Mouse (Mus musculus) forebrain, embryonic 10.5 days (tissue): ENCODE results near the gene Ak5. TPM values are rescaled to one million over a fixed set of nuclear protein-coding genes. Genes with fewer than 3 reads are reported as not detected.
A peak's percentile ranks its signal among the peaks of the same experiment; 100 is the strongest.

ENCODE experiments used
- DNase-seq: peaks from one replicate; pipeline ENCODE4 v3.0.0-alpha.2; 2017; ENCODE audit warnings: low spot score; ENCODE audit errors: extremely low spot score
- H3K27ac ChIP-seq: fragments of 300-500 bp; sonication (generic); 2 replicates; pipeline ENCODE4 v1.5.1; 2016; ENCODE audit warnings: mild to moderate bottlenecking
- H3K27me3 ChIP-seq: fragments of 300-500 bp; sonication (generic); 2 replicates; pipeline ENCODE4 v1.6.1; 2016; ENCODE audit warnings: mild to moderate bottlenecking; ENCODE audit not compliant: poor library complexity, severe bottlenecking
- H3K36me3 ChIP-seq: fragments of 300-500 bp; sonication (generic); replicated peaks from 2 replicates; pipeline ENCODE4 v1.6.1; 2016; ENCODE audit warnings: mild to moderate bottlenecking, moderate library complexity
- H3K4me1 ChIP-seq: fragments of 300-500 bp; sonication (generic); 2 replicates; pipeline ENCODE4 v1.6.1; 2016
- H3K4me3 ChIP-seq: fragments of 300-500 bp; sonication (generic); 2 replicates; pipeline ENCODE4 v1.5.1; 2016; ENCODE audit warnings: mild to moderate bottlenecking, moderate library complexity
- H3K9me3 ChIP-seq: fragments of 300-500 bp; sonication (generic); 2 replicates; pipeline ENCODE4 v1.6.1; 2016; ENCODE audit warnings: mild to moderate bottlenecking, moderate library complexity
- WGBS: fragments of 180-500 bp; shearing (Covaris S2); methylation state at CpG from one replicate; pipeline ENCODE4 v1.1.7; 2016; 5-methylcytosine and 5-hydroxymethylcytosine counted together
- polyA plus RNA-seq: library from polyadenylated mRNA; unstranded; fragments of >200 nt; fragmentation: Nextera tagmentation; extraction: Ambion mirVana; gene quantifications from 2 replicates; pipeline ENCODE4 v1.2.1, GENCODE M21; 2016

The Ak5 gene
- polyA plus RNA-seq, 1 experiment from 2014 or later: 0.41 TPM

- no peak overlapping the region for H3K27ac ChIP-seq
- no peaks in the 10 kb centered on the region for H3K27me3 ChIP-seq
- H3K4me1 ChIP-seq: no peaks in the 10 kb centered on the region
- no peaks in the 10 kb centered on the region for H3K36me3 ChIP-seq
- H3K4me3 ChIP-seq: no peak overlapping the region
- DNase-seq: no peak
- H3K9me3 ChIP-seq: no peaks in the 10 kb centered on the region
- 93% methylated on average over 5 of the region's 5 CpGs for WGBS
These were observed 20.4 kb upstream of the Ak5 start for GRCm38 (mm10) chr3:152688532-152688931.

GRCm38 (mm10) chr3:152674663-152675062 is 6.5 kb upstream of the Ak5 start:
- DNase-seq: no peak
- peaks cover 8% of the 10 kb centered on the region for H3K4me1 ChIP-seq
- 83% methylated on average over 6 of the region's 6 CpGs for WGBS
- H3K4me3 ChIP-seq: no peak overlapping the region
- H3K36me3 ChIP-seq: no peaks in the 10 kb centered on the region
- H3K27ac ChIP-seq: no peak overlapping the region
- peaks cover 14% of the 10 kb centered on the region for H3K27me3 ChIP-seq
- no peaks in the 10 kb centered on the region for H3K9me3 ChIP-seq

- Histone ChIP-seq H3K36me3 (no peaks in the 10 kb centered on the region), H3K4me1 (peaks cover 15% of the 10 kb centered on the region), H3K27me3 (peaks cover 60% of the 10 kb centered on the region), H3K4me3 (no peak overlapping the region), H3K27ac (no peak overlapping the region), H3K9me3 (no peaks in the 10 kb centered on the region)
- no peak for DNase-seq
- WGBS: 90% methylated on average over 3 of the region's 3 CpGs
These were observed 1.6 kb upstream of the Ak5 start for GRCm38 (mm10) chr3:152669783-152670182.

- Histone ChIP-seq H3K4me1 (peaks cover 15% of the 10 kb centered on the region), H3K4me3 (no peak overlapping the region), H3K36me3 (no peaks in the 10 kb centered on the region), H3K27ac (no peak overlapping the region), H3K27me3 (peaks cover 65% of the 10 kb centered on the region), H3K9me3 (no peaks in the 10 kb centered on the region)
- DNase-seq: no peak
- 75% methylated on average over 2 of the region's 2 CpGs for WGBS
These were observed 633 bp upstream of the Ak5 start for GRCm38 (mm10) chr3:152668793-152669192.

- H3K27me3 ChIP-seq: peaks cover 65% of the 10 kb centered on the region
- H3K9me3 ChIP-seq: no peaks in the 10 kb centered on the region
- H3K36me3 ChIP-seq: no peaks in the 10 kb centered on the region
- under 1% methylated on average over 75 of the region's 82 CpGs for WGBS
- peaks cover 15% of the 10 kb centered on the region for H3K4me1 ChIP-seq
- H3K27ac ChIP-seq: peak overlapping the region; percentile 73
- peak; percentile 46 for DNase-seq
- H3K4me3 ChIP-seq: peak overlapping the region; percentile 68
These were observed 576 bp downstream of the Ak5 start for GRCm38 (mm10) chr3:152667356-152668211.

GRCm38 (mm10) chr3:152666991-152667355 is 1.2 kb downstream of the Ak5 start:
- H3K27ac ChIP-seq: no peak overlapping the region
- DNase-seq: peak; percentile 40
- peaks cover 15% of the 10 kb centered on the region for H3K4me1 ChIP-seq
- 0% methylated on average over 16 of the region's 16 CpGs for WGBS
- H3K9me3 ChIP-seq: no peaks in the 10 kb centered on the region
- H3K27me3 ChIP-seq: peaks cover 59% of the 10 kb centered on the region
- H3K36me3 ChIP-seq: no peaks in the 10 kb centered on the region
- peak overlapping the region; percentile 68 for H3K4me3 ChIP-seq

GRCm38 (mm10) chr3:152658592-152658991 is 9.6 kb downstream of the Ak5 start:
- H3K36me3 ChIP-seq: no peaks in the 10 kb centered on the region
- DNase-seq: no peak
- H3K27me3 ChIP-seq: no peaks in the 10 kb centered on the region
- no peak overlapping the region for H3K27ac ChIP-seq
- 90% methylated on average over 2 of the region's 2 CpGs for WGBS
- H3K9me3 ChIP-seq: no peaks in the 10 kb centered on the region
- H3K4me3 ChIP-seq: no peak overlapping the region
- no peaks in the 10 kb centered on the region for H3K4me1 ChIP-seq

- 78% methylated on average over 2 of the region's 2 CpGs for WGBS
- H3K27me3 ChIP-seq: no peaks in the 10 kb centered on the region
- H3K9me3 ChIP-seq: no peaks in the 10 kb centered on the region
- no peaks in the 10 kb centered on the region for H3K4me1 ChIP-seq
- DNase-seq: no peak
- H3K27ac ChIP-seq: no peak overlapping the region
- H3K36me3 ChIP-seq: no peaks in the 10 kb centered on the region
- no peak overlapping the region for H3K4me3 ChIP-seq
These were observed 16.2 kb downstream of the Ak5 start for GRCm38 (mm10) chr3:152651991-152652390.

- DNase-seq: no peak
- H3K27me3 ChIP-seq: no peaks in the 10 kb centered on the region
- H3K36me3 ChIP-seq: no peaks in the 10 kb centered on the region
- 93% methylated on average over 5 of the region's 5 CpGs for WGBS
- no peaks in the 10 kb centered on the region for H3K9me3 ChIP-seq
- no peaks in the 10 kb centered on the region for H3K4me1 ChIP-seq
- H3K4me3 ChIP-seq: no peak overlapping the region
- no peak overlapping the region for H3K27ac ChIP-seq
These were observed 23.6 kb downstream of the Ak5 start for GRCm38 (mm10) chr3:152644610-152645009.

- no peak for DNase-seq
- 80% methylated on average over 10 of the region's 10 CpGs for WGBS
- H3K4me1 ChIP-seq: peaks cover 10% of the 10 kb centered on the region
- H3K36me3 ChIP-seq: no peaks in the 10 kb centered on the region
- no peak overlapping the region for H3K27ac ChIP-seq
- H3K27me3 ChIP-seq: no peaks in the 10 kb centered on the region
- no peak overlapping the region for H3K4me3 ChIP-seq
- no peaks in the 10 kb centered on the region for H3K9me3 ChIP-seq
These were observed 42.9 kb downstream of the Ak5 start for GRCm38 (mm10) chr3:152625061-152625820.

GRCm38 (mm10) chr3:152620534-152620933 is 47.6 kb downstream of the Ak5 start:
- H3K9me3 ChIP-seq: no peaks in the 10 kb centered on the region
- H3K36me3 ChIP-seq: no peaks in the 10 kb centered on the region
- DNase-seq: no peak
- H3K4me1 ChIP-seq: peaks cover 17% of the 10 kb centered on the region
- no peaks in the 10 kb centered on the region for H3K27me3 ChIP-seq
- peak overlapping the region; percentile 5; the same call in 1 of the 2 replicates for H3K4me3 ChIP-seq
- WGBS: 45% methylated on average over 11 of the region's 11 CpGs
- no peak overlapping the region for H3K27ac ChIP-seq

- no peaks in the 10 kb centered on the region for H3K27me3 ChIP-seq
- H3K9me3 ChIP-seq: no peaks in the 10 kb centered on the region
- no peaks in the 10 kb centered on the region for H3K36me3 ChIP-seq
- peak overlapping the region; percentile 5; the same call in 1 of the 2 replicates for H3K4me3 ChIP-seq
- DNase-seq: no peak
- peaks cover 17% of the 10 kb centered on the region for H3K4me1 ChIP-seq
- WGBS: 79% methylated on average over 11 of the region's 11 CpGs
- H3K27ac ChIP-seq: no peak overlapping the region
These were observed 48.1 kb downstream of the Ak5 start for GRCm38 (mm10) chr3:152620058-152620457.

GRCm38 (mm10) chr3:152609076-152609475 is 59.1 kb downstream of the Ak5 start:
- Histone ChIP-seq H3K27ac (no peak overlapping the region), H3K4me3 (no peak overlapping the region), H3K36me3 (no peaks in the 10 kb centered on the region), H3K27me3 (no peaks in the 10 kb centered on the region), H3K4me1 (0 out of 2 replicates have a peak, but pooled peaks cover 11% of the 10 kb centered on the region), H3K9me3 (no peaks in the 10 kb centered on the region)
- WGBS: 93% methylated on average over 5 of the region's 5 CpGs
- no peak for DNase-seq
